Mouse (Mus musculus): ENCODE measurements around the gene Mnd1. TPM values are rescaled to one million over a fixed set of nuclear protein-coding genes. Genes with fewer than 3 reads are reported as not detected.

Mnd1 gene
- total RNA-seq, 1 experiment from 2014 or later: 45.1 TPM

DNA sequence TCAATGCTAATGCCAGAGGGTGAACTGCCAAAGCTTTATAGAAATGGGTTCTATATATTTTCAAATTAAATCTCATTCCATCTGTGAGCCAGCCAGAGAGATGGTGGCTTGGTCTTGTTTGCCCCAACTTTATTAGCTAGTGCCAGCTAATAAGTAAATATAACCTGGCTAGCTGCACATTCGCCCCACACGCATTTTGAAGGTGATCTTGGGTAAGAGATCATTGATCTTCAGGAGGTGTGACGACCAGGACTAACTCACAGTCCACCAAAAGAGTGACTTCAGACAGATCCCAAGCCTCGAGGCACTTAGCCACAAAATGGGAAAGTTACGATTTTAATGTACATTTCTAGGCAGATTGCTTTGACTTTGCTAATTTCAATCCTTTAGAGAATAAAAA lies 94.6 kb downstream of the Mnd1 start:
- no peak for ATAC-seq (replicated peaks; ENCODE audit: low read depth, poor library complexity, severe bottlenecking)

- ATAC-seq (replicated peaks; ENCODE audit: low read depth, poor library complexity, severe bottlenecking): no peak
Observed at GRCm38 (mm10) chr3:84060128-84060527, 95.5 kb downstream of the Mnd1 start.

DNA sequence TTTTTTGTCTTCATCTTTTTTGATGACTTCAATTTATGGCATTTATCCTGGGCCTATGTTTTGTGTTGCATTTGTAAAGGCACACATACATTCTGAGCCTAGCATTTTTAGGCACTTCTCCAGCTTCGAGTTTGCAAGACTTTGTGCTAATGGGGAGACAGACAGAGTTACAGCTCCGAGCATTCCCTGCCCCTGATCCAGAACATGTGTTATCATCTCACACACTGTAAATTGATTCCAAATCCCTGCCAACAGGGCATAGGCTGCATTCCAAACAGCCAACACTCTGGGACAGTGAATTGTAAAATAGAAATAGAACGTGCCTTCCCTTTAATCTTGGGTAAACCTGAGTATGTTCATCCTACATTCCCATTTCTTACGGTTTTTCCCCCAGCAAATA lies 95.9 kb downstream of the Mnd1 start:
- ATAC-seq (replicated peaks; ENCODE audit: low read depth, poor library complexity, severe bottlenecking): no peak

DNA sequence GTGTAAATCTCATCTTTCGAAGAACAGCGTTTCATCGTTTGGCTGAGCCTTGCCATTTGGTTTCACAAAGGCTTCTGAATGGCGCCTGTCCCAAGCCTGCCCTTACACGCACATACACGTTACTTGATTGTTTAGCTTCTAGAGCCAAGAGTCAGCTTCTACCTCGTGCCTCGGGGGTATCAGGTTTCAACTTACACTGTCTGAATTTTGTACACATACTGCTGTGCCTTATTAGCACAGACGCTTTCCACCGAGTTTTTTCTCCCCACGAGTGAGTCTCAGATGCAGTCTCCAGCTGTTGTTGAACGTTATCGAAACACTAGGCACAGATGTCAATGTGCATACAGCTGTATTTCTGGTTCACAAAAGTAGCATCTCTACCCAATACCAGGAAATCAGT lies 96.3 kb downstream of the Mnd1 start:
- ATAC-seq (replicated peaks; ENCODE audit: low read depth, poor library complexity, severe bottlenecking): no peak

DNA sequence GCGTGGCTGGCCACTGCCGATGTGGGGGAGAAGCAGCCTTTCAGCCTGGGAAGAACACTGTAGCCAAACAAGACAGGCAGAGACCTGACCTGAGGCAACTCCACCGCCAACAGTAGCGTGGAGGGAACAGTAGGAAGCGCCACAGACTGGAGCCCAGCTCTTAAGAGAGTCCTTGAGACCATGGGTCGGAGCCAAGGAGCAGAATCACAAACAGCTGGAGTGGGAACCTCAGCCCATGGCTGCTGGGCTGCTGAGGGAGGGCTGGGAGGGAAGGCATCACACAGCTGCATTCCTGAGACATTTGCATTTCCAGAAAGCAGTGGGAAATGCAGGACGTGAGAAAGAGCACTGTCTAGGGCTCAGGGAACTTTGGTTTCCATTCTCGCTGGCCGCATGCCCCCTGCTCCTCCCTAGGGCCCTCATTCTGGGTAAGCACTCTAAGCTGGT lies 106.8 kb downstream of the Mnd1 start:
- ATAC-seq (replicated peaks; ENCODE audit: low read depth, poor library complexity, severe bottlenecking): no peak

DNA sequence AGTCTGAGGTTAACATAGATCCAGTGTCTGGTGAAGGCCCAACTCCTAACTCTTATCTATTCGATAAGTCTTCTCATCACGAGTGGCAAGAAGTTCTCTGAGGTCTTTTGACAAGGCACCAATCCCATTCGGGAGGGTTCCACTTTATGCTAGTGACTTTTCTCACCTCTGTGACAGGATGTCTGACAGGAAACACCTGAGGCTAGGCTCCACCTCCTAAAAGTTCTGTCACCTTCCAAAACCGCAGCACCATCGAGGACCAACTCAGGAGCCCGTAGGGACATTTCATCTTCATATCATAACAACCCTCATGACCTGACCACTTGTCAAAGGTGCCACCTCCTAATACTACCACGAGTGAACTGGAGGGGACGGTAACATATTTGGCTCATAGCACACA lies 109.4 kb downstream of the Mnd1 start:
- ATAC-seq (replicated peaks; ENCODE audit: low read depth, poor library complexity, severe bottlenecking): no peak; the same call in 1 of the 2 replicates

GRCm38 (mm10) chr3:84041739-84042138 lies 113.8 kb downstream of the Mnd1 start:
- no peak for ATAC-seq (replicated peaks; ENCODE audit: low read depth, poor library complexity, severe bottlenecking)

- peak; percentile 44 for ATAC-seq (replicated peaks; ENCODE audit: low read depth, poor library complexity, severe bottlenecking)
Observed at GRCm38 (mm10) chr3:84040476-84041082, 115.0 kb downstream of the Mnd1 start.

- peak; percentile 53 for ATAC-seq (replicated peaks; ENCODE audit: low read depth, poor library complexity, severe bottlenecking)
Observed at GRCm38 (mm10) chr3:84039646-84040475, 115.7 kb downstream of the Mnd1 start, which contains the start of gene Tmem131l. Gene Tmem131l (minus strand): TSS chr3:84040175.

DNA sequence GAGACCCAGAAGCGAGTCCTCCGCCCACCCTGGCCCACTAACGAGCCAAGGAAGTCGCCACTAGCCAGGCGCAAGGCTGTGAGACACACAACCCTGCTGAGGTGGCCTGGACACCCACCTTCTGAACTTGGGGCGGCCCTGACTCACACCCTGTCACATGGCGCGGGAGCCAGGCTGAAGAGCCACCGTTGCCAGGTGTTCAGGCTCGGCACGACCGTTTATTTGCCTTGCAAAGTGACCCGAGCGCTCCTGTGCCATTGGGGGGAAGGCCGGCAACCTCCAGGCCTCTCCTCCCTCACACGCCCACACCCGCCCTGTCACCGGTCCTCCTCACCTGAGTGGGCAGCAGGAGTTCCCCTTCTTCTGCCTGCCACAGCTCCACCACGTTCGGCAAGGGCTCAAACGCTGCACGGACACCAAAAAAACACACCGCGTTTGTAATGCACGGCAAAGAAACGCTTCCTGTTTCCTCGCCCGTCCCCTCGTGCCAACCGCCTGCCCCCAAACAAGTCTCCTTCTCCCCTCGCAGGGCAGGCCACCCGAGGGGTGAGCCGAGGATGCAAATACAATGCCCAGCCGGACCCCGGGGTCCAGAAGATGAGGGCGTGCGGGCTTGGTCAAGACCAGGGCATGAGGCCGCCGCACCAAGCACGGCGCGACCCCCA lies 116.5 kb downstream of the Mnd1 start:
- peak; percentile 10 for ATAC-seq (replicated peaks; ENCODE audit: low read depth, poor library complexity, severe bottlenecking)

GRCm38 (mm10) chr3:84038126-84038525 lies 117.5 kb downstream of the Mnd1 start:
- ATAC-seq (replicated peaks; ENCODE audit: low read depth, poor library complexity, severe bottlenecking): no peak

Other genes with a start within 250 kb of the Mnd1 start
- gene Tmem131l, start 115.6 kb downstream of the Mnd1 start, total RNA-seq (2017): 43.8 and 44.3 TPM in 2 replicates
- 0.87 TPM in 1 of 2 replicates, not detected in the other for gene Gm6525, start 18.3 kb upstream of the Mnd1 start, total RNA-seq (2017)
- gene Trim2, start 151.1 kb upstream of the Mnd1 start, total RNA-seq (2017): 1.7 and 3.0 TPM in 2 replicates

Data from common myeloid progenitor, adult 5-6 weeks (primary cell).